25 mouse cellular contexts compared by ENCODE assay signal in genomic region chr2:166737307-166737706, GRCm38 (mm10). TPM values are rescaled to one million over a fixed set of nuclear protein-coding genes. Genes with fewer than 3 reads are reported as not detected.
A peak's percentile ranks its signal among the peaks of the same experiment; 100 is the strongest.
DNase-seq lines count a peak whose midpoint lies in the region; ATAC-seq and TF ChIP-seq lines count a peak whose summit lies in the region.
"Had no signal": no experiment of that assay in that cellular context is flagged by ENCODE, and none has a peak within 500 bp of the region (broad histone marks: within the 10 kb centered on the region; RNA-seq: fewer than 3 reads in every experiment).

No protein-coding gene starts in this region.

- intact Hi-C loops in gastrocnemius, adult 2 months (cut with DNase I), result no loop called here

- DNase-seq in gastrocnemius, adult 2 months, result peak; percentile 22
- no peak for DNase-seq in gastrocnemius, postnatal 25 days
- DNase-seq in midbrain, embryonic 11.5 days (ENCODE audit: low spot score, missing footprints), result peak; percentile 82
- no peak for DNase-seq in midbrain, postnatal 0 days (ENCODE audit: low spot score)
- peak; percentile 39 for DNase-seq in right cerebral cortex, postnatal 14 days
- no peak for DNase-seq in right cerebral cortex, postnatal 36 days (ENCODE audit: low spot score in 2 of 2)
- DNase-seq in testis, postnatal 10 days (ENCODE audit: low spot score), result peak; percentile 53
- DNase-seq in testis, postnatal 14 days (ENCODE audit: low spot score), result no peak
- DNase-seq: adrenal gland, adult 2 months; adrenal gland, postnatal 10 days; adrenal gland, postnatal 25 days; cerebellum, adult 11 months; cerebellum, adult 18-20 months; cerebellum, adult 8-10 months; cerebellum, adult 9-11 months; cerebellum, postnatal 14 days; cerebellum, postnatal 36 days; embryo, embryonic 11 days had no signal

- H3K9me3 ChIP-seq in midbrain, embryonic 11.5 days (ENCODE audit: control insufficient read depth, low read length), result no peaks in the 10 kb centered on the region
- no peaks in the 10 kb centered on the region for H3K9me3 ChIP-seq in midbrain, postnatal 0 days (ENCODE audit: low read length)
- H3K9me3 ChIP-seq: embryonic facial prominence, embryonic 12.5 days; embryonic facial prominence, embryonic 15.5 days; forebrain, embryonic 10.5 days; forebrain, embryonic 12.5 days had no signal

- H3K4me2 ChIP-seq in midbrain, embryonic 11.5 days, result no peak overlapping the region
- no peak overlapping the region for H3K4me2 ChIP-seq in midbrain, postnatal 0 days (ENCODE audit: low read depth, low read length, poor library complexity, severe bottlenecking)
- H3K4me2 ChIP-seq: embryonic facial prominence, embryonic 12.5 days; embryonic facial prominence, embryonic 15.5 days; forebrain, embryonic 12.5 days had no signal

- H3K27me3 ChIP-seq in midbrain, embryonic 11.5 days (ENCODE audit: control insufficient read depth, insufficient read depth, low read length), result no peaks in the 10 kb centered on the region
- H3K27me3 ChIP-seq in midbrain, postnatal 0 days (ENCODE audit: insufficient read depth, low read length), result no peaks in the 10 kb centered on the region
- H3K27me3 ChIP-seq: embryonic facial prominence, embryonic 12.5 days; embryonic facial prominence, embryonic 15.5 days; forebrain, embryonic 12.5 days had no signal

- H3K9ac ChIP-seq in midbrain, embryonic 11.5 days (ENCODE audit: low read length), result no peak overlapping the region
- H3K9ac ChIP-seq in midbrain, postnatal 0 days (replicated peaks; ENCODE audit: low read length, poor library complexity, severe bottlenecking), result no peak overlapping the region
- H3K9ac ChIP-seq: embryonic facial prominence, embryonic 12.5 days; embryonic facial prominence, embryonic 15.5 days; forebrain, embryonic 12.5 days had no signal

- ATAC-seq in midbrain, embryonic 11.5 days (ENCODE audit: low FRiP score), result no peak
- ATAC-seq in midbrain, postnatal 0 days (ENCODE audit: low FRiP score), result no peak
- ATAC-seq: forebrain, embryonic 14.5 days; forebrain, embryonic 16.5 days had no signal

- H3K36me3 ChIP-seq in midbrain, embryonic 11.5 days (ENCODE audit: control insufficient read depth, insufficient read depth, low read length), result no peaks in the 10 kb centered on the region
- H3K36me3 ChIP-seq in midbrain, postnatal 0 days (ENCODE audit: insufficient read depth, low read length), result no peaks in the 10 kb centered on the region
- H3K36me3 ChIP-seq: embryonic facial prominence, embryonic 12.5 days; embryonic facial prominence, embryonic 15.5 days; forebrain, embryonic 10.5 days; forebrain, embryonic 12.5 days had no signal

- no peak for TF ChIP-seq CTCF in gastrocnemius, adult 2 months (IDR thresholded peaks at IDR 0.05)
- no peak for TF ChIP-seq CTCF in midbrain, postnatal 0 days (IDR thresholded peaks at IDR 0.05)

- H3K4me3 ChIP-seq in gastrocnemius, adult 2 months, result no peak overlapping the region
- H3K4me3 ChIP-seq in midbrain, embryonic 11.5 days (ENCODE audit: low read depth, low read length), result no peak overlapping the region
- H3K4me3 ChIP-seq in midbrain, postnatal 0 days (ENCODE audit: low read depth, low read length), result no peak overlapping the region
- H3K4me3 ChIP-seq: embryonic facial prominence, embryonic 12.5 days; embryonic facial prominence, embryonic 15.5 days; erythroblast, embryonic 14.5 days; forebrain, embryonic 10.5 days; forebrain, embryonic 12.5 days had no signal

- H3K27ac ChIP-seq in gastrocnemius, adult 2 months, result no peak overlapping the region
- H3K27ac ChIP-seq in midbrain, embryonic 11.5 days (ENCODE audit: low read depth, low read length), result no peak overlapping the region
- no peak overlapping the region for H3K27ac ChIP-seq in midbrain, postnatal 0 days (ENCODE audit: low read depth, low read length)
- H3K27ac ChIP-seq: embryonic facial prominence, embryonic 12.5 days; embryonic facial prominence, embryonic 15.5 days; forebrain, embryonic 10.5 days; forebrain, embryonic 12.5 days had no signal

- no peaks in the 10 kb centered on the region for H3K4me1 ChIP-seq in midbrain, embryonic 11.5 days (ENCODE audit: control insufficient read depth, insufficient read depth, low read length)
- no peaks in the 10 kb centered on the region for H3K4me1 ChIP-seq in midbrain, postnatal 0 days (ENCODE audit: insufficient read depth, low read length)

- 74% methylated on average over 7 of the region's 7 CpGs for WGBS in midbrain, embryonic 11.5 days
- WGBS in midbrain, postnatal 0 days, result 57% methylated on average over 7 of the region's 7 CpGs

RNA-seq across cellular contexts. Expression of gene Prex1, which starts 23.7 kb away (rescaled TPM):
- total RNA-seq in gastrocnemius, adult 2 months (2021), result 1 to 10 TPM; 3.0 to 5.2 TPM
- 1 to 10 TPM; 5.4 to 7.6 TPM for total RNA-seq in gastrocnemius, postnatal 25 days (2021)
- 16.5 and 19.8 TPM in 2 replicates for polyA plus RNA-seq in midbrain, embryonic 11.5 days (2014; fragmentation: Nextera tagmentation; extraction: Ambion mirVana)
- total RNA-seq in midbrain, postnatal 0 days (2014; rRNA removed), result 37.1 and 53.8 TPM in 2 replicates
- polyA plus RNA-seq in midbrain, postnatal 0 days (2015; fragmentation: Nextera tagmentation; extraction: Ambion mirVana), result 17.4 and 18.0 TPM in 2 replicates

RNA-seq across cellular contexts. Expression of gene Trp53rkb, which starts 55.0 kb away (rescaled TPM):
- total RNA-seq in gastrocnemius, adult 2 months (2021), result 1 to 10 TPM; 2.2 to 3.1 TPM
- 1 to 10 TPM; 1.2 to 3.8 TPM for total RNA-seq in gastrocnemius, postnatal 25 days (2021)
- polyA plus RNA-seq in midbrain, embryonic 11.5 days (2014; fragmentation: Nextera tagmentation; extraction: Ambion mirVana), result 8.7 and 10.8 TPM in 2 replicates
- total RNA-seq in midbrain, postnatal 0 days (2014; rRNA removed), result 16.8 and 17.2 TPM in 2 replicates
- polyA plus RNA-seq in midbrain, postnatal 0 days (2015; fragmentation: Nextera tagmentation; extraction: Ambion mirVana), result 7.5 and 8.5 TPM in 2 replicates

Comparison
In these comparisons a context has a peak if more than half of its experiments do, and no peak if none do; other contexts are left out.
1. DNase-seq: peak in gastrocnemius, adult 2 months (single experiment), midbrain, embryonic 11.5 days (single experiment), right cerebral cortex, postnatal 14 days (single experiment) and testis, postnatal 10 days (single experiment); none in gastrocnemius, postnatal 25 days (single experiment), midbrain, postnatal 0 days (single experiment), right cerebral cortex, postnatal 36 days (0 of 2) and testis, postnatal 14 days (single experiment).